Mouse (Mus musculus) inflammation-experienced regulatory T-cells (primary cell): ENCODE data around the gene Raf1. TPM values are rescaled to one million over a fixed set of nuclear protein-coding genes. Genes with fewer than 3 reads are reported as not detected.

Experiments used
- polyA plus RNA-seq, 2 experiments: library from polyadenylated mRNA; unstranded; fragments of 100-300 nt; shearing (Covaris generic); gene quantifications; one replicate each; pipeline ENCODE4 v1.2.1; 2017

Raf1 gene
- 100 to 1,000 TPM; 125 TPM for polyA plus RNA-seq

DNA sequence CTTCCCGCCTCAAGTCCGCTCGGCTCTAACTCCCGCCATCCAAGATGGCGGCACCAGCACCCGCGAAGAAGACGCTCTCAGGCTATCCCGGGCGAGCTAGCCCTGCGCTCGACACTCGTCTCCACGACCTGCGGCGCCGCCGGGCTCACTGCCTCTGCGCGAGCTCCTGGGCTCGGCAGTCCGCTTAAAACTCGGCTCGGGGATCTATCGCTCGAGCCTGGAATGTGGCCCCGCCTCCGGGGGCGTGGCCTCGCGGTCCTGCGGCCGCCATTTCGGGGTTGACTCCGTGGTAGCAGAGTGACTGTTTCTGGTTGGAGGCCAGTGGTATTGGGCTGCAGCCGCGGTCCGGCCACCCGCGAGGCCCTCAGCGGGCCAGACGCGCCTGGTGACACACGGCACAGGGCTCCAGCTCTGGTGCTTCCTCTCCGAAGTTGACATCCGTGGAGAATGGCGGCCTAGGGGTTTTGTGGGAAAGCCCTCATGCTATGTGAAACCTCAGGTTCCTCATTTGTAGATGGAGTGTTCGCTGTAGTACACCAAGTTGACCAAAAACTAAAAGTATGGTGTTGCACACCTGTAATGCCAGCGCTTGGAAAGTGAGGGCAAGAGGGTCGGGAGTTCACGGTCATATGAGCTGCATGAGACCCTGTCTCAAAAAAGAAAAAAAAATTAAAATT lies at the start of gene Raf1:
Raf1 (minus strand) TSS at position 184 of the 677 bp plus-strand sequence.

DNA sequence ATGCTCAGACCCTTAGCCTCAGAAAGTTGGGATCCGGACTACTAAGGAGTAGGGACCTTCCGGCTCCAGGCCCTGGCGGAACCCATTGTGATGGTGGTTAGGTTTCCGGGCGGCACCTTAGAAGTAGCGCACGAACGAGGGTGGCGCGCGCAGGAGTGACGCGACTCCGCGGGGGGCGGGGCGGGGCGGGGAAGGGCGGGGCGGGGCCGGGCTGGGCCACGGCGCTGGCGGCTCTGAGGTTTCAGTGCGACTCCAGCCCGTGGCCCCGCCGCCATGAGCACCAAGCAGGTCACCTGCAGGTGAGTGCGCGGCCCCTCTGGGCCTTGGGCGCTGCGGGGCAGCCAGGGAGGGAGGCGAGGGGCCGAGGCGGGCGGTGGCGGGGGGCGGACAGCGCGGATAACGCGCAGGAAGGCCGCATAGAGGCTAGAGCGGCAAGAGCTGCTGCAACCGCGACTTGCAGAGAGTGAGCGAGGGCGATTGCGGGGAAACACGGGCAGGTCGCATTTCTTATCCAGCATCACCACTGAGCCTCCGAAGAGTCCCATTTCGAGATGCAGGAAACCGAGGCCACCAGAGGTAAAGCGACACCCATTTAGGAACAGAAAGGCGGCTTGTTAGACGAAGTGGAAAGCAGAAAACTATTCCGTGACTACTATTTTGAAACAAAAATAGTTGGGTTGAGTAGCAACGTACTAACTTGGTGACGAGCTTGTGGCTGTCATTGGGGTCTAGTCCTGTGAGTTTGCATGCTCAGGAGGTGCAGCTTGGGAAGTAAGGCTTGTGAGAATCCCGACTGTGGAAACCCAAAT lies 74.5 kb downstream of the Raf1 start, which contains the start of gene Mkrn2:
Mkrn2 (plus strand) TSS at position 188 of the 809 bp plus-strand sequence.

DNA sequence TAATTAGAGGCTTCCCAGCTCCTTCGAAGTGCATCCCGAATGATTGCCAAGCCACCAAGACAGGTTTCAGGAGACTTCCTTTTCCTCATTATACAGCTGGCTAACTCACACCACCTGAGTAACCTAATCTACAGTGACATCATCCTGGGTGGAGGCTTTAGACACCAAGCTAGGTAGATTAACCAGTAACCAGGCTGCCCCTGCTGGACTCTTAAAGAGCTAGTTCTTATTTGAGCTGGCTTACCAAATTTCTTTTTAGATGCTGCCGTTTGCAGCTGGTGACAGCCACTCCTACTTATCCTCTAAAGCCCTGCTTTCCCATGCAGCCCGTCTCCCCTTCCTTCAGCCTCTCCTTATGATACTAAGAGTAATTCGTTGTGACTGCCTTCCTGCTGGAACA lies 84.0 kb downstream of the Raf1 start, which contains the start of gene Mkrn2os:
Mkrn2os (minus strand) TSS at position 119 of the 400 bp plus-strand sequence.

Other genes with a start within 250 kb of the Raf1 start
- gene Tsen2, start 132.0 kb downstream of the Raf1 start, polyA plus RNA-seq = 10 to 100 TPM; 13.4 to 15.5 TPM
- 1 to 10 TPM in 1 of 2 experiments, under 1 TPM in 1; 0.58 to 2.1 TPM for gene Mkrn2os, start 84.1 kb downstream of the Raf1 start, polyA plus RNA-seq
- 10 to 100 TPM; 29.5 to 31.9 TPM for gene Mkrn2, start 74.7 kb downstream of the Raf1 start, polyA plus RNA-seq
- not detected for gene Tmem40, start 85.8 kb upstream of the Raf1 start, polyA plus RNA-seq
- 1 to 10 TPM; 6.3 to 9.1 TPM for gene Cand2, start 97.9 kb upstream of the Raf1 start, polyA plus RNA-seq
- 1,000 to 10,000 TPM; 2,497 to 2,767 TPM for gene Rpl32, start 132.1 kb upstream of the Raf1 start, polyA plus RNA-seq
- gene Efcab12, start 161.8 kb upstream of the Raf1 start, polyA plus RNA-seq = 1 to 10 TPM in 1 of 2 experiments, under 1 TPM in 1; 0.36 to 1.1 TPM
- 10 to 100 TPM; 10.3 to 17.8 TPM for gene Mbd4, start 176.7 kb upstream of the Raf1 start, polyA plus RNA-seq
- 1 to 10 TPM; 3.7 to 5.5 TPM for gene Ift122, start 176.8 kb upstream of the Raf1 start, polyA plus RNA-seq